Mouse (Mus musculus): ENCODE results near the gene Hmga2.

DNA sequence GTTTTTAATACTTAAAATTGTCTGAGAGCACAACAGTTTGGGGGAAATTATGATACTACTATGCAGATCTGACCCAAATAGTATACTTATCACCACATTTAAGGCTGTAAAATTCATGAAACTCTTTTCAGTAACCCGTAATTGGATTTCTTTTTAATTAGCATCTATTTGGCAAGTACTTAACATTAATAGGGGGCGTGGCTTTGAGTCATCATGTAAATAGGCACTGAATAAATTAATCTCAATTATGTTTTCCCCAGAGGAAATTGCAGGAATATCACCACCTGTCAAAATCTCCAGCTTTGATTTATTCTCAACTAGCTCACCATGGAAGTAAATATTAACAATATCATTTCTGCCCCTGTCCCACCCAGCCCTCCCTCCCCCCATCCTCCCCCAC, 3.7 kb downstream of the Hmga2 start:
- no peak for TF ChIP-seq GATA1 (IDR thresholded peaks at IDR 0.05; ENCODE audit: borderline replicate concordance, low read length)
- TF ChIP-seq FLI1 (IDR thresholded peaks at IDR 0.05; ENCODE audit: low read length), result no peak
